Mouse (Mus musculus) C2C12 (cell line): ENCODE results near the gene Serpini1. TPM values are rescaled to one million over a fixed set of nuclear protein-coding genes. Genes with fewer than 3 reads are reported as not detected.

ENCODE experiments used
- H3K27me3 ChIP-seq: one replicate; pipeline ENCODE4 v1.6.1; 2011; ENCODE audit not compliant: control insufficient read depth, insufficient read depth, insufficient read length
- H3K36me3 ChIP-seq: one replicate; pipeline ENCODE4 v1.6.1; 2011; ENCODE audit not compliant: control insufficient read depth, insufficient read depth
- H3K4me3 ChIP-seq: one replicate; pipeline ENCODE4 v1.5.1; 2011; ENCODE audit warnings: mild to moderate bottlenecking, control low read depth; ENCODE audit not compliant: poor library complexity, insufficient read depth, severe bottlenecking
- H3K79me2 ChIP-seq: one replicate; pipeline ENCODE4 v1.6.1; 2011; ENCODE audit not compliant: control insufficient read depth, insufficient read depth
- H3K79me3 ChIP-seq: one replicate; pipeline ENCODE4 v1.6.1; 2011; ENCODE audit warnings: low read depth, control low read depth
- H3ac ChIP-seq: one replicate; pipeline ENCODE3; 2011; ENCODE audit warnings: low read depth; ENCODE audit not compliant: control insufficient read depth, insufficient read length
- CEBPB ChIP-seq: IDR thresholded peaks from one replicate; pipeline ENCODE4 v1.6.1; 2011; ENCODE audit warnings: low read depth, mild to moderate bottlenecking, control low read depth, moderate library complexity
- CTCF ChIP-seq: IDR thresholded peaks from one replicate; pipeline ENCODE4 v1.5.1; 2011; ENCODE audit not compliant: control insufficient read depth, insufficient read depth, insufficient read length
- FOSL1 ChIP-seq: IDR thresholded peaks from one replicate; pipeline ENCODE4 v1.8.0; 2011; ENCODE audit warnings: mild to moderate bottlenecking, low read length; ENCODE audit not compliant: poor library complexity, insufficient read depth, severe bottlenecking
- MAX ChIP-seq: IDR thresholded peaks from one replicate; pipeline ENCODE4 v1.6.1; 2011; ENCODE audit warnings: mild to moderate bottlenecking, control low read depth
- MYOD1 ChIP-seq: IDR thresholded peaks from one replicate; pipeline ENCODE4 v1.6.1; 2011; ENCODE audit warnings: low read depth; ENCODE audit not compliant: control insufficient read depth, insufficient read length
- MYOG ChIP-seq: IDR thresholded peaks from one replicate; pipeline ENCODE4 v1.6.1; 2011; ENCODE audit not compliant: control insufficient read depth, insufficient read length; ENCODE audit errors: extremely low read depth
- USF1 ChIP-seq: IDR thresholded peaks from one replicate; pipeline ENCODE4 v1.6.1; 2011; ENCODE audit warnings: low read depth, mild to moderate bottlenecking, control low read depth, moderate library complexity
- long read RNA-seq, 2 experiments: library from polyadenylated mRNA; unstranded; transcript quantifications; one replicate each; pipeline ENCODE4 v2.0.0; 2019 to 2020
- polyA plus RNA-seq: library from polyadenylated mRNA; unstranded; fragments of >200 nt; fragmentation: generic; extraction: Trizol; gene quantifications from one replicate; pipeline ENCODE4 v1.2.1, GENCODE M21; 2012; ENCODE audit warnings: missing spikeins

Gene Serpini1
- 0.11 TPM for polyA plus RNA-seq
- long read RNA-seq, experiment 1, result 0 reads
- long read RNA-seq, experiment 2, full-length matches to known transcripts, result 2 of 2 reads
- long read RNA-seq, experiment 2, partial matches to known transcripts, result 0 of 2 reads
- long read RNA-seq, experiment 2, other reads (novel, unspliced or antisense), result 0 of 2 reads

GRCm38 (mm10) chr3:75557292-75557691 is at the start of gene Serpini1:
Gene Serpini1, plus strand, starts transcription at chr3:75557547.
- Histone ChIP-seq H3K36me3 (no peaks in the 10 kb centered on the region), H3K79me3 (peaks cover 38% of the 10 kb centered on the region), H3K4me3 (peak within 1 kb of the TSS; percentile 91), H3K27me3 (no peaks in the 10 kb centered on the region), H3ac (peak within 1 kb of the TSS; percentile 80), H3K79me2 (peaks cover 43% of the 10 kb centered on the region)
- TF ChIP-seq CEBPB (no peak), USF1 (no peak), MYOG (no peak), MAX (no peak), CTCF (no peak), FOSL1 (no peak), MYOD1 (no peak)

DNA sequence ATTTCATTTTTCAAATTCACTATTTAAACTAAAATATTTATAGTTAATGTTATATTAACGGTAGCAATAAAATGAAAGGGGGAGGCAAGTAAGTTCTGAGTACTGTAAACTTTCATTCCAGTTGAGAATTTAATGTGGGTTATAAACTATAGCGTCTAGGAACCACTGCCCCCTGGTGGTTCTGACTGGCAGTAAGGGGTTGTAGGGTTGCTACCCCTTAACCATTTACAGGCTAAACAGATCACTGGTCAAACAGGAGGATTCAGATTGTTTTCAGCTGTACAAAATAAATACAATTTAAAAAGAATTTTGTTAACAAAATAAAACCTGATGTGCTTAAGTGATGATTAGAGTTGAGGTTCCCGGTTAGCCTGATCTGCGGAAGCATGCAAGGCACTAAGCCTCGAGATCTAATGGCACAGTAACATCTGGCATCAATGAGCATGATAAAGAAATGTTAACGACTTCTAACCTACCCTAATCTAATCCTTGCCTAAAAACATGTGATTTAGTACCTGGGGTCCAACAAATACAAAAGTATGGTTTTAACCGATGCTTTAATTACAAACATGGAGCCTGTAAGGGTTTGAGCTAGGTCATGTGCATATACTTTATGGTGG is 39.6 kb upstream of the Serpini1 start:
- Histone ChIP-seq H3K27me3 (no peaks in the 10 kb centered on the region), H3K4me3 (no peak overlapping the region), H3K79me3 (no peaks in the 10 kb centered on the region), H3K79me2 (no peaks in the 10 kb centered on the region), H3ac (no peak overlapping the region), H3K36me3 (peaks cover 34% of the 10 kb centered on the region)
- TF ChIP-seq FOSL1 (no peak), CEBPB (no peak), MAX (no peak), USF1 (no peak), MYOD1 (no peak), CTCF (no peak), MYOG (no peak)

GRCm38 (mm10) chr3:75521314-75521713 is 36.0 kb upstream of the Serpini1 start:
- H3K4me3 ChIP-seq, result no peak overlapping the region
- H3K27me3 ChIP-seq, result no peaks in the 10 kb centered on the region
- H3K79me3 ChIP-seq, result no peaks in the 10 kb centered on the region
- peaks cover 46% of the 10 kb centered on the region for H3K36me3 ChIP-seq
- H3ac ChIP-seq, result no peak overlapping the region
- no peaks in the 10 kb centered on the region for H3K79me2 ChIP-seq
- TF ChIP-seq MAX (no peak), MYOD1 (no peak), USF1 (no peak), FOSL1 (no peak), MYOG (no peak), CTCF (no peak), CEBPB (no peak)

- Histone ChIP-seq H3K36me3 (peaks cover 58% of the 10 kb centered on the region), H3K79me3 (no peaks in the 10 kb centered on the region)
These were observed 34.8 kb upstream of the Serpini1 start for GRCm38 (mm10) chr3:75522527-75522926.

DNA sequence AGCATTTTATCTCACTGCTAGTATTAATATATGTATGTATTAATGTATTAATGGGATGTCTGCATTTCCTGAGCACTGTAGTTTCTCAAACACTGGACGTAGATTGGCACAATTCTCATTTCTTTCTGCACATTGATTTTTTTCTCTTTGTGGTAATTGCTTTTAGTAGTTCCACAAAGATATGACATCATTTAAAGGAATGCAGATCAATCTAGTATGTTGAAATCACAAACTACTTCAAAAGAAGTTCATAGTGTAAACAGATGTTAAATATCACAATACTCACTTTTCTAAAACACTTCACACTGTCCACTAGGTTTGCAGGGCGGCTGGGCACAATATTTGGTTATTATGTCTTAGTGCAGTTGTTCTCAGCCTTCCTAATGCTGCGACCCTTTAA is 26.3 kb upstream of the Serpini1 start:
- peaks cover 46% of the 10 kb centered on the region for H3K36me3 ChIP-seq
- TF ChIP-seq MYOG (no peak), USF1 (no peak), MYOD1 (no peak), CEBPB (no peak), FOSL1 (no peak), CTCF (no peak), MAX (no peak)
- no peaks in the 10 kb centered on the region for H3K79me3 ChIP-seq
- no peak overlapping the region for H3K4me3 ChIP-seq
- H3K79me2 ChIP-seq, result peaks cover 7% of the 10 kb centered on the region
- H3ac ChIP-seq, result no peak overlapping the region
- H3K27me3 ChIP-seq, result no peaks in the 10 kb centered on the region

More at GRCm38 (mm10) chr3:75522527-75522926, 34.8 kb upstream of the Serpini1 start:
- Histone ChIP-seq H3K27me3 (no peaks in the 10 kb centered on the region), H3ac (no peak overlapping the region), H3K79me2 (no peaks in the 10 kb centered on the region), H3K4me3 (no peak overlapping the region)
- TF ChIP-seq USF1 (no peak), FOSL1 (no peak), MYOD1 (no peak), MAX (no peak), CTCF (no peak), CEBPB (no peak), MYOG (no peak)
